Mouse (Mus musculus) layer of hippocampus, adult 2 months (tissue): ENCODE results near the gene Aqp9. TPM values are rescaled to one million over a fixed set of nuclear protein-coding genes. Genes with fewer than 3 reads are reported as not detected.

Source experiments
- DNase-seq, 2 experiments: peaks; one replicate each; pipeline ENCODE4 v3.0.0; 2022; ENCODE audit warnings: low spot score in 2 of 2
- H3K27ac ChIP-seq: fragments of 200-600 bp; 2 replicates; pipeline ENCODE4 v1.8.1; 2022
- H3K4me3 ChIP-seq: fragments of 200-600 bp; 2 replicates; pipeline ENCODE4 v1.8.1; 2022; ENCODE audit warnings: mild to moderate bottlenecking
- CTCF ChIP-seq: fragments of 200-600 bp; conservative IDR thresholded peaks from 2 replicates; pipeline ENCODE4 v1.8.1; 2022; ENCODE audit warnings: antibody characterized with exemption, mild to moderate bottlenecking, moderate library complexity
- long read RNA-seq, 2 experiments: library from polyadenylated mRNA; stranded (forward); transcript quantifications; one replicate each; pipeline ENCODE4 v2.0.0; 2021; ENCODE audit warnings: borderline mapping rate in 2 of 2
- total RNA-seq, 2 experiments: library from RNA; stranded (reverse); gene quantifications; 2 replicates each; pipeline ENCODE4 v1.2.3; 2021

Aqp9 gene
- 1 to 10 TPM; 1.5 to 3.5 TPM for total RNA-seq
- long read RNA-seq, experiment 1, partial matches to known transcripts = 0 of 1 reads
- long read RNA-seq, experiment 1, other reads (novel, unspliced or antisense) = 1 of 1 reads
- long read RNA-seq, experiment 2 = 0 reads

- no peak for TF ChIP-seq CTCF
- peak within 1 kb of the TSS; percentile 64 for H3K27ac ChIP-seq
- DNase-seq = no peak
Observed at GRCm38 (mm10) chr9:71168511-71168910, at the start of gene Aqp9. TSS of gene Aqp9 (minus strand) at chr9:71168682.

GRCm38 (mm10) chr9:71217793-71218095, 49.3 kb upstream of the Aqp9 start:
- no peak for TF ChIP-seq CTCF
- Histone ChIP-seq H3K4me3 (no peak overlapping the region), H3K27ac (no peak overlapping the region)
- no peak for DNase-seq

More at GRCm38 (mm10) chr9:71168511-71168910, at the start of gene Aqp9:
- H3K4me3 ChIP-seq = no peak within 1 kb of the TSS

- no peak for DNase-seq
- Histone ChIP-seq H3K27ac (no peak overlapping the region), H3K4me3 (no peak overlapping the region)
- no peak for TF ChIP-seq CTCF
Observed at GRCm38 (mm10) chr9:71216996-71217792, 48.7 kb upstream of the Aqp9 start.

GRCm38 (mm10) chr9:71216036-71216995, 47.8 kb upstream of the Aqp9 start:
- no peak for DNase-seq
- TF ChIP-seq CTCF = no peak
- H3K27ac ChIP-seq = no peak overlapping the region
- peak overlapping the region; percentile 27 for H3K4me3 ChIP-seq

- Histone ChIP-seq H3K4me3 (peak within 1 kb of the TSS; percentile 27), H3K27ac (no peak within 1 kb of the TSS)
- peak in 1 of 2 experiments; percentile 15 for DNase-seq
- TF ChIP-seq CTCF = peak; percentile 71
Observed at GRCm38 (mm10) chr9:71215248-71216035, 47.0 kb upstream of the Aqp9 start, which contains the start of gene Aldh1a2. TSS of gene Aldh1a2 (plus strand) at chr9:71215789.

- H3K4me3 ChIP-seq = no peak overlapping the region
Observed at GRCm38 (mm10) chr9:71213636-71214035, 45.2 kb upstream of the Aqp9 start.

GRCm38 (mm10) chr9:71210870-71211269, 42.4 kb upstream of the Aqp9 start:
- H3K4me3 ChIP-seq = no peak overlapping the region
- peak; percentile 89 for TF ChIP-seq CTCF
- no peak overlapping the region for H3K27ac ChIP-seq
- peak; percentile 18 to 44 for DNase-seq

More at GRCm38 (mm10) chr9:71213636-71214035, 45.2 kb upstream of the Aqp9 start:
- DNase-seq = no peak
- H3K27ac ChIP-seq = no peak overlapping the region
- TF ChIP-seq CTCF = no peak

- Histone ChIP-seq H3K27ac (no peak overlapping the region), H3K4me3 (no peak overlapping the region)
- DNase-seq = no peak
- TF ChIP-seq CTCF = no peak
Observed at GRCm38 (mm10) chr9:71209299-71209698, 40.8 kb upstream of the Aqp9 start.

GRCm38 (mm10) chr9:71202265-71202664, 33.8 kb upstream of the Aqp9 start:
- TF ChIP-seq CTCF = no peak
- Histone ChIP-seq H3K4me3 (no peak overlapping the region), H3K27ac (no peak overlapping the region)
- DNase-seq = no peak

- no peak for TF ChIP-seq CTCF
- DNase-seq = no peak
- Histone ChIP-seq H3K4me3 (no peak overlapping the region), H3K27ac (no peak overlapping the region)
Observed at GRCm38 (mm10) chr9:71198826-71199225, 30.3 kb upstream of the Aqp9 start.

- peak; percentile 74 for TF ChIP-seq CTCF
- H3K4me3 ChIP-seq = peak overlapping the region; percentile 27; the same call in 1 of the 2 replicates
- peak; percentile 49 to 70 for DNase-seq
- H3K27ac ChIP-seq = no peak overlapping the region
Observed at GRCm38 (mm10) chr9:71188647-71189415, 20.3 kb upstream of the Aqp9 start.

- TF ChIP-seq CTCF = no peak
- no peak overlapping the region for H3K4me3 ChIP-seq
- no peak for DNase-seq
- no peak overlapping the region for H3K27ac ChIP-seq
Observed at GRCm38 (mm10) chr9:71187396-71187795, 18.9 kb upstream of the Aqp9 start.
